Mouse (Mus musculus) stomach, postnatal 0 days (tissue): ENCODE measurements at regions not wholly inside any gene's neighbourhood (a gene's known extent, or its start where the extent isn't known, plus 50 kb on each side); places are given as distances from the start of the nearest gene placed in this dataset.
"Not testable (repeated sequence)": the region's sequence is repeated elsewhere in the genome, so short reads cannot be mapped to it uniquely, and the experiment has no call there.

Source experiments
- ATAC-seq: fragments of 200-750 bp; cut with Nextera tagmentation; 2 replicates; pipeline ENCODE4 v1.8.0; 2017; ENCODE audit not compliant: low FRiP score, low TSS enrichment
- DNase-seq: peaks from one replicate; pipeline ENCODE4 v3.0.0-alpha.2; 2016; ENCODE audit warnings: low spot score
- H3K27ac ChIP-seq: fragments of 300-500 bp; sonication (generic); replicated peaks from 2 replicates; pipeline ENCODE4 v1.5.1; 2014; ENCODE audit warnings: mild to moderate bottlenecking, control low read depth
- H3K27me3 ChIP-seq: fragments of 300-500 bp; sonication (generic); 2 replicates; pipeline ENCODE4 v1.6.1; 2014; ENCODE audit warnings: low read length; ENCODE audit not compliant: control insufficient read depth, insufficient read depth
- H3K36me3 ChIP-seq: fragments of 300-500 bp; sonication (generic); 2 replicates; pipeline ENCODE4 v1.6.1; 2014; ENCODE audit warnings: low read length, mixed read lengths; ENCODE audit not compliant: control insufficient read depth, insufficient read depth
- H3K4me1 ChIP-seq: fragments of 300-500 bp; sonication (generic); replicated peaks from 2 replicates; pipeline ENCODE4 v1.6.1; 2014; ENCODE audit warnings: antibody characterized with exemption; ENCODE audit not compliant: control insufficient read depth, insufficient read depth
- H3K4me2 ChIP-seq: fragments of 300-500 bp; sonication (generic); replicated peaks from 2 replicates; pipeline ENCODE4 v1.6.1; 2014; ENCODE audit warnings: low read depth, mild to moderate bottlenecking, control low read depth, moderate library complexity
- H3K4me3 ChIP-seq: fragments of 300-500 bp; sonication (generic); 2 replicates; pipeline ENCODE4 v1.5.1; 2014; ENCODE audit warnings: low read depth, low read length, control low read depth
- H3K9ac ChIP-seq: fragments of 300-500 bp; sonication (generic); 2 replicates; pipeline ENCODE4 v1.6.1; 2014; ENCODE audit warnings: mild to moderate bottlenecking, low read length, control low read depth, mixed read lengths
- H3K9me3 ChIP-seq: fragments of 300-500 bp; sonication (generic); 2 replicates; pipeline ENCODE4 v1.6.1; 2016; ENCODE audit warnings: low read length; ENCODE audit not compliant: control insufficient read depth
- CTCF ChIP-seq: IDR thresholded peaks from 2 replicates; pipeline ENCODE4 v1.5.1; 2016; ENCODE audit warnings: antibody characterized with exemption, low read depth, mild to moderate bottlenecking, moderate library complexity
- EP300 ChIP-seq: optimal IDR thresholded peaks from 2 replicates; pipeline ENCODE3; 2016; ENCODE audit warnings: antibody characterized with exemption
- WGBS: fragments of 180-500 bp; shearing (Covaris S2); extraction: QIAGEN DNeasy Blood & Tissue Kit; methylation state at CpG from one replicate; pipeline ENCODE4 v1.1.7; 2014; 5-methylcytosine and 5-hydroxymethylcytosine counted together

- DNase-seq (no peak), ATAC-seq (no peak)
- Histone ChIP-seq H3K27me3 (no peaks in the 10 kb centered on the region), H3K4me1 (no peaks in the 10 kb centered on the region), H3K4me2 (no peak overlapping the region), H3K9me3 (no peaks in the 10 kb centered on the region), H3K4me3 (no peak overlapping the region), H3K9ac (no peak overlapping the region), H3K36me3 (no peaks in the 10 kb centered on the region), H3K27ac (no peak overlapping the region)
- 35% methylated on average over 3 of the region's 3 CpGs for WGBS
- no peak for TF ChIP-seq EP300
- no peak for TF ChIP-seq CTCF
These were observed 267.1 kb downstream of the Kif2b start for GRCm38 (mm10) chr11:91310212-91310742.

GRCm38 (mm10) chr11:91289194-91290123 lies 287.9 kb downstream of the Kif2b start:
- Histone ChIP-seq H3K9ac (no peak overlapping the region), H3K4me1 (no peaks in the 10 kb centered on the region), H3K4me2 (no peak overlapping the region), H3K27me3 (no peaks in the 10 kb centered on the region), H3K4me3 (no peak overlapping the region), H3K27ac (no peak overlapping the region), H3K36me3 (no peaks in the 10 kb centered on the region), H3K9me3 (no peaks in the 10 kb centered on the region)
- WGBS: 44% methylated on average over 10 of the region's 10 CpGs
- no peak for TF ChIP-seq EP300
- TF ChIP-seq CTCF: peak; percentile 73
- DNase-seq (peak; percentile 18), ATAC-seq (no peak)

- no peak for DNase-seq
- Histone ChIP-seq H3K4me2 (no peak overlapping the region), H3K9me3 (no peaks in the 10 kb centered on the region), H3K27ac (no peak overlapping the region), H3K27me3 (no peaks in the 10 kb centered on the region), H3K4me3 (no peak overlapping the region), H3K4me1 (no peaks in the 10 kb centered on the region), H3K9ac (no peak overlapping the region), H3K36me3 (no peaks in the 10 kb centered on the region)
- no peak for TF ChIP-seq CTCF
- TF ChIP-seq EP300: no peak
- no peak for ATAC-seq
These were observed 291.0 kb downstream of the Kif2b start for GRCm38 (mm10) chr11:91286376-91286775.

- H3K27me3 ChIP-seq: no peaks in the 10 kb centered on the region
- TF ChIP-seq CTCF: no peak
- no peak for TF ChIP-seq EP300
- no peak overlapping the region for H3K9ac ChIP-seq
- ATAC-seq: no peak
- no peak overlapping the region for H3K4me2 ChIP-seq
- no peaks in the 10 kb centered on the region for H3K9me3 ChIP-seq
- 23% methylated on average over 4 of the region's 4 CpGs for WGBS
- no peaks in the 10 kb centered on the region for H3K4me1 ChIP-seq
- no peak for DNase-seq
- no peak overlapping the region for H3K4me3 ChIP-seq
- no peak overlapping the region for H3K27ac ChIP-seq
- no peaks in the 10 kb centered on the region for H3K36me3 ChIP-seq
These were observed 315.1 kb downstream of the Kif2b start for GRCm38 (mm10) chr11:91262216-91262615.

- not testable (repeated sequence) for ATAC-seq, H3K4me1 ChIP-seq, H3K27ac ChIP-seq, H3K36me3 ChIP-seq, H3K4me2 ChIP-seq, H3K4me3 ChIP-seq, DNase-seq, H3K27me3 ChIP-seq, H3K9ac ChIP-seq, H3K9me3 ChIP-seq
- WGBS: 66% methylated on average over 3 of the region's 3 CpGs
These were observed 335.3 kb downstream of the Kif2b start for GRCm38 (mm10) chr11:91242061-91242460.

- Histone ChIP-seq H3K4me2 (no peak overlapping the region), H3K27me3 (no peaks in the 10 kb centered on the region), H3K9ac (no peak overlapping the region), H3K4me1 (no peaks in the 10 kb centered on the region), H3K9me3 (no peaks in the 10 kb centered on the region), H3K4me3 (no peak overlapping the region), H3K36me3 (no peaks in the 10 kb centered on the region), H3K27ac (no peak overlapping the region)
- DNase-seq (no peak), ATAC-seq (no peak)
- TF ChIP-seq CTCF (no peak), EP300 (no peak)
- WGBS: 55% methylated on average over 1 of the region's 1 CpGs
These were observed 361.2 kb downstream of the Kif2b start for GRCm38 (mm10) chr11:91216158-91216557.
